Mouse (Mus musculus) T-helper 1 cell (primary cell): Measurements from ENCODE around the gene Il12rb1.
"Not testable (repeated sequence)": the region's sequence is repeated elsewhere in the genome, so short reads cannot be mapped to it uniquely, and the experiment has no call there.

ENCODE experiments used
- in situ Hi-C: fragments of 300-600 bp; cut with MboI, MseI; formaldehyde crosslinking; loops from one replicate; pipeline ENCODE4 v1.15.1; 2025; ENCODE audit warnings: high pct_unique_total_duplicates

Il12rb1 gene

GRCm38 (mm10) chr8:70798281-70798680, 10.0 kb upstream of the Il12rb1 start:
- in situ Hi-C loops = no loop called here

- in situ Hi-C loops = no loop called here
Measured at GRCm38 (mm10) chr8:70800648-70801047, 7.6 kb upstream of the Il12rb1 start.

- in situ Hi-C loops = no loop called here
Measured at GRCm38 (mm10) chr8:70801156-70801555, 7.1 kb upstream of the Il12rb1 start.

- in situ Hi-C loops = no loop called here
Measured at GRCm38 (mm10) chr8:70801830-70802229, 6.4 kb upstream of the Il12rb1 start.

GRCm38 (mm10) chr8:70802786-70803510, 5.3 kb upstream of the Il12rb1 start:
- in situ Hi-C loops = no loop called here

GRCm38 (mm10) chr8:70803761-70804480, 4.3 kb upstream of the Il12rb1 start:
- in situ Hi-C loops = no loop called here

- in situ Hi-C loops = no loop called here
Measured at GRCm38 (mm10) chr8:70804481-70805206, 3.6 kb upstream of the Il12rb1 start, which contains the start of gene Mast3. Mast3 (minus strand) TSS chr8:70805054.

- in situ Hi-C loops = no loop called here
Measured at GRCm38 (mm10) chr8:70806541-70806940, 1.7 kb upstream of the Il12rb1 start.

GRCm38 (mm10) chr8:70807304-70807703, 945 bp upstream of the Il12rb1 start:
- in situ Hi-C loops = no loop called here

GRCm38 (mm10) chr8:70808955-70809701, 879 bp downstream of the Il12rb1 start:
- in situ Hi-C loops = no loop called here

- in situ Hi-C loops = no loop called here
Measured at GRCm38 (mm10) chr8:70810962-70811680, 2.9 kb downstream of the Il12rb1 start.

- in situ Hi-C loops = no loop called here
Measured at GRCm38 (mm10) chr8:70812055-70812454, 3.8 kb downstream of the Il12rb1 start.

GRCm38 (mm10) chr8:70812885-70813284, 4.6 kb downstream of the Il12rb1 start:
- in situ Hi-C loops = no loop called here

- in situ Hi-C loops = no loop called here
Measured at GRCm38 (mm10) chr8:70816679-70817078, 8.4 kb downstream of the Il12rb1 start.

GRCm38 (mm10) chr8:70820101-70820935, 12.1 kb downstream of the Il12rb1 start:
- in situ Hi-C loops = no loop called here

- in situ Hi-C loops = no loop called here
Measured at GRCm38 (mm10) chr8:70821399-70821962, 13.2 kb downstream of the Il12rb1 start.

GRCm38 (mm10) chr8:70821992-70822391, 13.7 kb downstream of the Il12rb1 start:
- in situ Hi-C loops = no loop called here

- in situ Hi-C loops = not testable (repeated sequence)
Measured at GRCm38 (mm10) chr8:70822594-70822993, 14.3 kb downstream of the Il12rb1 start.

- in situ Hi-C loops = no loop called here
Measured at GRCm38 (mm10) chr8:70823802-70824201, 15.6 kb downstream of the Il12rb1 start.

GRCm38 (mm10) chr8:70825816-70826215, 17.6 kb downstream of the Il12rb1 start:
- in situ Hi-C loops = no loop called here
